Mouse (Mus musculus): ENCODE results near the gene Wbp1l.

DNA sequence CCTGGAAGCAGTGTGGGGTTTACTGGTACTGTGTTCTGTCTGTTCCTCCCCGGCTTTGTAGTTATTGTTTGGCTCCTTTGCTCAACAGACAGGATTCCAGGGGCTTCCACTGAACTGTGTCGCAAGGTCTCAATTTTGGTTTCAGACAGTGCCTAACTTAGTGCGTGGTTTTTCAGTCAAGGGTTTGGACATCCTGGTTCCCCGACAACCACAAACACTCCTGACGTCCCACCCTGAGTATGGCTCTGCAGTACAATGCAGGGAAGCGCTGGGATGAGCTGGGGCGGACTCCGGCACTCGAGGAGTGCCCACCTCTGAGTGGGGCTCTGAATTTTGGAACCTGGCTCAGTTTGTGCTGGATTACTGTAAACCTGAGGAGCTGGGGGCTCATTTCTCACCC is 30.9 kb downstream of the Wbp1l start:
- TF ChIP-seq POLR2A (IDR thresholded peaks at IDR 0.05; ENCODE audit: control insufficient read depth, low read depth, low read length) (no peak), CTCF (IDR thresholded peaks at IDR 0.05; ENCODE audit: control insufficient read depth, insufficient read depth, insufficient replicate concordance, low read depth, low read length) (no peak)
